14 mouse cellular contexts compared by ENCODE assay signal in genomic region chr2:57231432-57231831, GRCm38 (mm10).
"Had no signal": no experiment of that assay in that cellular context is flagged by ENCODE, and none has a peak within 500 bp of the region (broad histone marks: within the 10 kb centered on the region; RNA-seq: fewer than 3 reads in every experiment).

No protein-coding gene starts in this region.

- H3K9ac ChIP-seq: kidney, embryonic 15.5 days; limb, embryonic 15.5 days; liver, embryonic 12.5 days; lung, embryonic 14.5 days; midbrain, embryonic 13.5 days; neural tube, embryonic 15.5 days had no signal

- H3K27ac ChIP-seq: kidney, embryonic 15.5 days; left cerebral cortex, adult 2 months; limb, embryonic 15.5 days; liver, embryonic 12.5 days; midbrain, embryonic 13.5 days; neural tube, embryonic 15.5 days had no signal

- ATAC-seq: liver, embryonic 12.5 days; midbrain, embryonic 13.5 days had no signal

- H3K9me3 ChIP-seq: kidney, embryonic 15.5 days; limb, embryonic 15.5 days; liver, embryonic 12.5 days; midbrain, embryonic 13.5 days; neural tube, embryonic 15.5 days had no signal

- H3K4me2 ChIP-seq: kidney, embryonic 15.5 days; limb, embryonic 15.5 days; liver, embryonic 12.5 days; lung, embryonic 14.5 days; midbrain, embryonic 13.5 days; neural tube, embryonic 15.5 days had no signal

- DNase-seq: kidney, adult 2 months; kidney, postnatal 14 days; lung, embryonic 14.5 days; right cerebral cortex, postnatal 4 days; spleen, adult 18-20 months; thymus, adult 18-20 months; thymus, postnatal 14 days had no signal

- H3K4me3 ChIP-seq: kidney, embryonic 15.5 days; left cerebral cortex, adult 2 months; limb, embryonic 15.5 days; liver, embryonic 12.5 days; midbrain, embryonic 13.5 days; myocyte; neural tube, embryonic 15.5 days had no signal

- H3K36me3 ChIP-seq: kidney, embryonic 15.5 days; limb, embryonic 15.5 days; liver, embryonic 12.5 days; midbrain, embryonic 13.5 days; neural tube, embryonic 15.5 days had no signal

- H3K4me1 ChIP-seq: kidney, embryonic 15.5 days; limb, embryonic 15.5 days; liver, embryonic 12.5 days; midbrain, embryonic 13.5 days; neural tube, embryonic 15.5 days had no signal

- H3K27me3 ChIP-seq: kidney, embryonic 15.5 days; limb, embryonic 15.5 days; liver, embryonic 12.5 days; neural tube, embryonic 15.5 days had no signal
